Mouse (Mus musculus): ENCODE measurements around the gene Psmd12. TPM values are rescaled to one million over a fixed set of nuclear protein-coding genes. Genes with fewer than 3 reads are reported as not detected.
A peak's percentile ranks its signal among the peaks of the same experiment; 100 is the strongest.

Psmd12 gene
- polyA plus RNA-seq, 1 experiment from 2014 or later, result 137 TPM

GRCm38 (mm10) chr11:107441050-107441449 lies 38.2 kb upstream of the Psmd12 start:
- Histone ChIP-seq H3K4me2 (replicated peaks; ENCODE audit: low read depth) (no peak overlapping the region), H3K27me3 (ENCODE audit: control insufficient read depth, insufficient read depth, low read length) (no peaks in the 10 kb centered on the region), H3K4me1 (replicated peaks; ENCODE audit: control insufficient read depth, insufficient read depth) (no peaks in the 10 kb centered on the region), H3K9ac (ENCODE audit: low read length) (no peak overlapping the region), H3K9me3 (ENCODE audit: control insufficient read depth, low read length) (no peaks in the 10 kb centered on the region), H3K4me3 (ENCODE audit: low read depth, low read length) (no peak overlapping the region), H3K27ac (replicated peaks) (no peak overlapping the region), H3K36me3 (ENCODE audit: control insufficient read depth, insufficient read depth, low read length) (no peaks in the 10 kb centered on the region)
- TF ChIP-seq EP300 (optimal IDR thresholded peaks at IDR 0.05), result no peak
- no peak for TF ChIP-seq CTCF (IDR thresholded peaks at IDR 0.05; ENCODE audit: low read depth)
- 67% methylated on average over 3 of the region's 3 CpGs for WGBS
- ATAC-seq (ENCODE audit: low FRiP score, low TSS enrichment), result no peak
- DNase-seq (ENCODE audit: low spot score), result no peak

- ATAC-seq (ENCODE audit: low FRiP score, low TSS enrichment) (no peak), DNase-seq (ENCODE audit: low spot score) (no peak)
- no peaks in the 10 kb centered on the region; the same call in 1 of the 2 replicates for H3K4me1 ChIP-seq (replicated peaks; ENCODE audit: control insufficient read depth, insufficient read depth)
- H3K36me3 ChIP-seq (ENCODE audit: control insufficient read depth, insufficient read depth, low read length), result no peaks in the 10 kb centered on the region
- no peaks in the 10 kb centered on the region for H3K9me3 ChIP-seq (ENCODE audit: control insufficient read depth, low read length)
- H3K27ac ChIP-seq (replicated peaks), result no peak overlapping the region
- no peak overlapping the region for H3K9ac ChIP-seq (ENCODE audit: low read length)
- 80% methylated on average over 12 of the region's 12 CpGs for WGBS
- no peak overlapping the region for H3K4me3 ChIP-seq (ENCODE audit: low read depth, low read length)
- H3K4me2 ChIP-seq (replicated peaks; ENCODE audit: low read depth), result no peak overlapping the region
- TF ChIP-seq EP300 (optimal IDR thresholded peaks at IDR 0.05) (no peak), CTCF (IDR thresholded peaks at IDR 0.05; ENCODE audit: low read depth) (no peak)
- no peaks in the 10 kb centered on the region for H3K27me3 ChIP-seq (ENCODE audit: control insufficient read depth, insufficient read depth, low read length)
Observed at GRCm38 (mm10) chr11:107443121-107444095, 35.9 kb upstream of the Psmd12 start.

GRCm38 (mm10) chr11:107445683-107446082 lies 33.6 kb upstream of the Psmd12 start:
- Histone ChIP-seq H3K9me3 (ENCODE audit: control insufficient read depth, low read length) (no peaks in the 10 kb centered on the region), H3K4me3 (ENCODE audit: low read depth, low read length) (no peak overlapping the region), H3K27me3 (ENCODE audit: control insufficient read depth, insufficient read depth, low read length) (no peaks in the 10 kb centered on the region), H3K9ac (ENCODE audit: low read length) (no peak overlapping the region), H3K27ac (replicated peaks) (no peak overlapping the region), H3K4me1 (replicated peaks; ENCODE audit: control insufficient read depth, insufficient read depth) (no peaks in the 10 kb centered on the region; the same call in 1 of the 2 replicates), H3K4me2 (replicated peaks; ENCODE audit: low read depth) (no peak overlapping the region), H3K36me3 (ENCODE audit: control insufficient read depth, insufficient read depth, low read length) (no peaks in the 10 kb centered on the region)
- no peak for ATAC-seq (ENCODE audit: low FRiP score, low TSS enrichment)
- DNase-seq (ENCODE audit: low spot score), result no peak
- TF ChIP-seq CTCF (IDR thresholded peaks at IDR 0.05; ENCODE audit: low read depth), result no peak
- TF ChIP-seq EP300 (optimal IDR thresholded peaks at IDR 0.05), result no peak
- 86% methylated on average over 3 of the region's 3 CpGs for WGBS

GRCm38 (mm10) chr11:107446650-107447049 lies 32.6 kb upstream of the Psmd12 start:
- no peak overlapping the region for H3K4me3 ChIP-seq (ENCODE audit: low read depth, low read length)
- 62% methylated on average over 6 of the region's 6 CpGs for WGBS
- DNase-seq (ENCODE audit: low spot score) (no peak), ATAC-seq (ENCODE audit: low FRiP score, low TSS enrichment) (no peak)
- H3K27ac ChIP-seq (replicated peaks), result no peak overlapping the region
- no peak overlapping the region for H3K4me2 ChIP-seq (replicated peaks; ENCODE audit: low read depth)
- no peaks in the 10 kb centered on the region for H3K9me3 ChIP-seq (ENCODE audit: control insufficient read depth, low read length)
- no peaks in the 10 kb centered on the region for H3K36me3 ChIP-seq (ENCODE audit: control insufficient read depth, insufficient read depth, low read length)
- TF ChIP-seq CTCF (IDR thresholded peaks at IDR 0.05; ENCODE audit: low read depth) (no peak), EP300 (optimal IDR thresholded peaks at IDR 0.05) (no peak)
- H3K4me1 ChIP-seq (replicated peaks; ENCODE audit: control insufficient read depth, insufficient read depth), result no peaks in the 10 kb centered on the region; the same call in 1 of the 2 replicates
- no peaks in the 10 kb centered on the region for H3K27me3 ChIP-seq (ENCODE audit: control insufficient read depth, insufficient read depth, low read length)
- H3K9ac ChIP-seq (ENCODE audit: low read length), result no peak overlapping the region

GRCm38 (mm10) chr11:107447349-107447748 lies 31.9 kb upstream of the Psmd12 start:
- Histone ChIP-seq H3K36me3 (ENCODE audit: control insufficient read depth, insufficient read depth, low read length) (no peaks in the 10 kb centered on the region), H3K9me3 (ENCODE audit: control insufficient read depth, low read length) (no peaks in the 10 kb centered on the region), H3K27me3 (ENCODE audit: control insufficient read depth, insufficient read depth, low read length) (no peaks in the 10 kb centered on the region), H3K27ac (replicated peaks) (no peak overlapping the region), H3K4me2 (replicated peaks; ENCODE audit: low read depth) (no peak overlapping the region), H3K4me1 (replicated peaks; ENCODE audit: control insufficient read depth, insufficient read depth) (no peaks in the 10 kb centered on the region; the same call in 1 of the 2 replicates), H3K4me3 (ENCODE audit: low read depth, low read length) (no peak overlapping the region), H3K9ac (ENCODE audit: low read length) (no peak overlapping the region)
- ATAC-seq (ENCODE audit: low FRiP score, low TSS enrichment) (peak; percentile 45; the same call in 1 of the 2 replicates), DNase-seq (ENCODE audit: low spot score) (no peak)
- 39% methylated on average over 5 of the region's 5 CpGs for WGBS
- no peak for TF ChIP-seq EP300 (optimal IDR thresholded peaks at IDR 0.05)
- no peak for TF ChIP-seq CTCF (IDR thresholded peaks at IDR 0.05; ENCODE audit: low read depth)

- 83% methylated on average over 9 of the region's 9 CpGs for WGBS
- TF ChIP-seq CTCF (IDR thresholded peaks at IDR 0.05; ENCODE audit: low read depth) (no peak), EP300 (optimal IDR thresholded peaks at IDR 0.05) (no peak)
- H3K4me3 ChIP-seq (ENCODE audit: low read depth, low read length), result no peak overlapping the region
Observed at GRCm38 (mm10) chr11:107447915-107448314, 31.4 kb upstream of the Psmd12 start.

More at GRCm38 (mm10) chr11:107447915-107448314, 31.4 kb upstream of the Psmd12 start:
- Histone ChIP-seq H3K9ac (ENCODE audit: low read length) (no peak overlapping the region), H3K27me3 (ENCODE audit: control insufficient read depth, insufficient read depth, low read length) (no peaks in the 10 kb centered on the region), H3K4me2 (replicated peaks; ENCODE audit: low read depth) (no peak overlapping the region), H3K27ac (replicated peaks) (no peak overlapping the region), H3K9me3 (ENCODE audit: control insufficient read depth, low read length) (no peaks in the 10 kb centered on the region), H3K36me3 (ENCODE audit: control insufficient read depth, insufficient read depth, low read length) (no peaks in the 10 kb centered on the region), H3K4me1 (replicated peaks; ENCODE audit: control insufficient read depth, insufficient read depth) (no peaks in the 10 kb centered on the region; the same call in 1 of the 2 replicates)
- ATAC-seq (ENCODE audit: low FRiP score, low TSS enrichment) (no peak), DNase-seq (ENCODE audit: low spot score) (no peak)
